Mouse (Mus musculus) layer of hippocampus, postnatal 14 days (tissue): Measurements from ENCODE around the gene Tspan6. TPM values are rescaled to one million over a fixed set of nuclear protein-coding genes. Genes with fewer than 3 reads are reported as not detected.
A peak's percentile ranks its signal among the peaks of the same experiment; 100 is the strongest.

Source experiments
- DNase-seq, 2 experiments: peaks; one replicate each; pipeline ENCODE4 v3.0.0; 2021 to 2022; ENCODE audit warnings: low spot score in 2 of 2, mixed read lengths in 1 of 2
- long read RNA-seq, 2 experiments: library from polyadenylated mRNA; stranded (forward); transcript quantifications; one replicate each; pipeline ENCODE4 v2.0.0; 2021
- total RNA-seq, 2 experiments: library from RNA; stranded (reverse); gene quantifications; 2 replicates each; pipeline ENCODE4 v1.2.3; 2021

Gene Tspan6
- 10 to 100 TPM; 28.6 to 30.2 TPM for total RNA-seq
- long read RNA-seq, experiment 1, transcript Tspan6-201 (8 exons, 1,765 nt), result major isoform, 22 of 22 reads
- long read RNA-seq, experiment 1, partial matches to known transcripts, result 0 of 22 reads
- long read RNA-seq, experiment 1, other reads (novel, unspliced or antisense), result 0 of 22 reads
- long read RNA-seq, experiment 2, transcript Tspan6-201 (8 exons, 1,765 nt), result major isoform, 47 of 50 reads
- long read RNA-seq, experiment 2, partial matches to known transcripts, result 1 of 50 reads
- long read RNA-seq, experiment 2, other reads (novel, unspliced or antisense), result 2 of 50 reads

GRCm38 (mm10) chrX:133898014-133898542 lies at the start of gene Tspan6:
Gene Tspan6, minus strand, starts transcription at chrX:133898429.
- peak; percentile 81 to 92 for DNase-seq

GRCm38 (mm10) chrX:133947427-133947826 lies 49.2 kb upstream of the Tspan6 start:
- DNase-seq, result peak; percentile 46 to 68

GRCm38 (mm10) chrX:133939561-133939960 lies 41.3 kb upstream of the Tspan6 start:
- no peak for DNase-seq

- DNase-seq, result no peak
Measured at GRCm38 (mm10) chrX:133936605-133937225, 38.5 kb upstream of the Tspan6 start.

- DNase-seq, result peak; percentile 5 to 41
Measured at GRCm38 (mm10) chrX:133931302-133932013, 33.2 kb upstream of the Tspan6 start.

DNA sequence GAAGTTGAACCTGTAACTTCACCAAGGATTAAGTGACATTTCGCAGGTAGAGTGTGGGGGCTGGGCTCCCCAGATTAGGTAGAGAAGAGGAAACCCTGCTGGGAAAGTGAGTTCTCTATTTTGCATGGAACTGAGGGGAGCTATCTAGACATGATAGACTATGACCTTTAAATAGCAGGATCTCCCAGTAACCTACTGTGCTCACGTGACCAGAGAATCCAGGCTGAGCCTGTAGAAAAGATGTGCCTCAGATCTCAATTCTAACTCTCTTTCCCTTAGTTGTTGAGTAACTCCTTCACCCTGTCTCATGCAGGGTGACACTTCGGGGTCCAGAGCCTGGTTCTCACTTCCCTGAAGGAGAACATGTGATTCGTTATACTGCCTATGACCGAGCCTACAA lies 28.5 kb upstream of the Tspan6 start:
- no peak for DNase-seq

DNA sequence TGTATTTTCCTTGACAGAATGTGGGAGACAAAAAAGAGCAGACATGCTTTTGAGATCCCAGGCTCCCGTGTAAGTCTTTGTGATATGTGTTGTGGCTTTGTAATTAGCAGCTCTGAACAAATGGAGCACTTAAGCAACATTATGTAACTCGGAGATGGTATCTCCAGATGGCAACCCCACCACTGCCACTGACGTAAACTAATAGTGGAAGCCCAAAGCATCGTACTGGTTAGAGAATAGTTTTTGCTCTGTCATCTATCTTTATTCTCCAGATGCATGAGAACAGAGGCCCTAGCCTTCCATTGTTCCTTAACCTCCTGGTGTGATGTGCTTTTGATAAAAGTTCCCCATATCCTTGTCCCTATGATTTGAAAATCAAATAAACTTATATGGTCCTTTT lies 23.0 kb upstream of the Tspan6 start:
- no peak for DNase-seq

GRCm38 (mm10) chrX:133914219-133914618 lies 16.0 kb upstream of the Tspan6 start:
- DNase-seq, result no peak

DNA sequence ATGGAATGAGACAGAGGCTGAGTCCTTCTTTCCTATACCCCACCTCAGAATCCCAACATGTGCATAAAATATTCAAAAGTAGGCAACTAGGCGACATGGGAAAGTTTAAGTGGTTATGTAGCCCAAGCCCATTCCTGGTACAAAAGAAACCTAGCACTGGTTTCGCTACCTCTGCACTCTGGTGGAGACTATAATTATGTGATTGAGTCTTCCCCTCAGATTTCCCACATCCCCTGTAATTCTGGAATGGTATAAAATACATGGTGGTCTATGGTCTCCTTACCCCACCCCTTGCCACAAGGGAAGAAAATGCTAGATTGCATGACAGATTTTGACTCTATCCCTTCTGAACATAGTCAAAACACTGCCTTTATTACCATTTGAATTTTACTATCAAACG lies 14.8 kb upstream of the Tspan6 start:
- no peak for DNase-seq

DNA sequence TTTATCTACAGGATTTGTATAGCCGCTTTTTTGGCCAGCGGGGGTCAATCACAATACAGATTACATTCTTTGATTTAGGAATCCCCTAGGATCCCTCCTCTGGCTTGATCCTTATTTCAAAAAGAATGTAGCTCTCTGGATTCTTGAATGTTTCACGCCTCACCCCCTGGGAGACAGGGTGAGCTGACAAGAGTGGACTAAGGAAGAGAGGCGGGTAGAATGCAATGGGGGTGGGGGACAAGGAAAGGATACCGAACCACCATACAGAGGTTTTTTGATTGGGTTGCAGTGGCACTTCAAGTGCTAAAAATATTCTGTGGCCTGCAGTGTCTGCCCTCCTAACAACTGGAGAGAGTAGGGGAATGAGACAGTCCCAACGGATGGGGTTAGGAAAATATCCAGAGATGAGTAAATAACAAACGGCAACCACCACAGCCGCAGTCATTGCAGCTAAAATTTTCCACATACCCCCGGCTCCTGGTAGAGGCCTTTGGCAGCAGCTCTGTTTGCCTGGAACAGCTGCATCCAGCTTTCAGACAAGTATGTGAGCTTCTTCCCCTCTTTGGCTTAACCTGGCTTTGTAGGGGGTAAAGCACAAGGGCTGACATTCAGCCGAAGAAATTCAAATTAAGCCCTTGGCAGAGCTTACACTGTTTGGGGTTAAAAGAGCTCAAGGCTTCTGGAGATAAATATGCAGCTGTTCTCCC lies 13.3 kb upstream of the Tspan6 start:
- DNase-seq, result no peak

GRCm38 (mm10) chrX:133908261-133908660 lies 10.0 kb upstream of the Tspan6 start, which contains the start of gene Srpx2:
Gene Srpx2, plus strand, starts transcription at chrX:133908426.
- DNase-seq, result no peak

DNA sequence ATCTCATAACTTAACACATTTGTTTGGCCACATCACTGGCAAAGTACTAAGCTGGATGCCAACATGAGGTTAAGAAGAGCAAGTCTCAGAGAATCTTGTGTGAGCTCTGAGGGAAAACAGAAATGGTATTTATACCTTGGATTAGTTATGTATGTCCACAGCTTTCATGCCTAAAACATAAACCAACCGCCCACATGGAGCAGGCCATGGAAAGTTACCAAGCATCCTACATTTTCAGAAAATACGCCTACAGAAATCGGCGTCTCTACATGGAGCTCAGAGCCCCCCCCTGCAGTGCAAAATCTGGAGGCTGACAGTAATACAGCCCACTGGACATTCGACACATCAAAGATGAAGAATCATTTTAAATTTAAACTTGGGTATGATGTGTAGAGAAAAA lies 10.1 kb downstream of the Tspan6 start:
- DNase-seq, result no peak

GRCm38 (mm10) chrX:133887308-133887707 lies 10.9 kb downstream of the Tspan6 start:
- no peak for DNase-seq

GRCm38 (mm10) chrX:133869743-133870142 lies 28.5 kb downstream of the Tspan6 start:
- DNase-seq, result no peak

- no peak for DNase-seq
Measured at GRCm38 (mm10) chrX:133853637-133854036, 44.6 kb downstream of the Tspan6 start.

- DNase-seq, result no peak
Measured at GRCm38 (mm10) chrX:133850680-133851079, 47.5 kb downstream of the Tspan6 start, which contains the start of gene Tnmd. Gene Tnmd, plus strand, starts transcription at chrX:133850980.

Other genes starting within 250 kb of the Tspan6 start
- 10 to 100 TPM; 63.4 to 65.0 TPM for gene Pcdh19, start 209.4 kb downstream of the Tspan6 start, total RNA-seq
- gene Tnmd, start 47.4 kb downstream of the Tspan6 start, total RNA-seq, result not detected
- gene Srpx2, start 10.0 kb upstream of the Tspan6 start, total RNA-seq, result 1 to 10 TPM in 1 of 2 experiments, under 1 TPM in 1; 0.69 to 1.9 TPM
- gene Sytl4, start 83.4 kb upstream of the Tspan6 start, total RNA-seq, result 1 to 10 TPM in 1 of 2 experiments, under 1 TPM in 1; 0.88 to 1.0 TPM
- 100 to 1,000 TPM; 113 to 130 TPM for gene Cstf2, start 160.8 kb upstream of the Tspan6 start, total RNA-seq